Comparison of ENCODE assay signal across 8 mouse cellular contexts in genomic region chr12:54655292-54656038, GRCm38 (mm10). TPM values are rescaled to one million over a fixed set of nuclear protein-coding genes. Genes with fewer than 3 reads are reported as not detected.
A peak's percentile ranks its signal among the peaks of the same experiment; 100 is the strongest.
DNase-seq lines count a peak whose midpoint lies in the region; ATAC-seq and TF ChIP-seq lines count a peak whose summit lies in the region.

No protein-coding gene starts in this region.

- TF ChIP-seq POLR2A in olfactory bulb, adult 2 months (IDR thresholded peaks at IDR 0.05; ENCODE audit: insufficient read depth, low read depth, low read length) = no peak

- peak; percentile 36 for DNase-seq in heart, embryonic 10.5 days (ENCODE audit: low spot score)
- no peak for DNase-seq in heart, adult 9 months (ENCODE audit: low spot score in 2 of 2)
- peak; percentile 53 for DNase-seq in CD4-positive helper T cell, adult 2 months (ENCODE audit: low read depth, low spot score)
- no peak for DNase-seq in embryonic facial prominence, embryonic 10.5 days (ENCODE audit: low spot score)
- no peak for DNase-seq in limb, embryonic 10.5 days (ENCODE audit: low spot score)
- DNase-seq in spleen, postnatal 10 days (ENCODE audit: low spot score in 2 of 2) = no peak

- no peaks in the 10 kb centered on the region for H3K9me3 ChIP-seq in heart, embryonic 10.5 days
- H3K9me3 ChIP-seq in embryonic facial prominence, embryonic 10.5 days = no peaks in the 10 kb centered on the region
- no peaks in the 10 kb centered on the region for H3K9me3 ChIP-seq in limb, embryonic 10.5 days (replicated peaks)

- ATAC-seq in frontal cortex, adult (ENCODE audit: low TSS enrichment) = no peak

- TF ChIP-seq CTCF in olfactory bulb, adult 2 months (IDR thresholded peaks at IDR 0.05; ENCODE audit: insufficient read depth, low read depth, low read length) = no peak

- H3K27me3 ChIP-seq in heart, embryonic 10.5 days (ENCODE audit: insufficient read depth, poor library complexity, severe bottlenecking) = no peaks in the 10 kb centered on the region; the same call in 1 of the 2 replicates
- no peaks in the 10 kb centered on the region for H3K27me3 ChIP-seq in embryonic facial prominence, embryonic 10.5 days (replicated peaks; ENCODE audit: low read depth, poor library complexity, severe bottlenecking)
- no peaks in the 10 kb centered on the region for H3K27me3 ChIP-seq in limb, embryonic 10.5 days (ENCODE audit: low read depth, poor library complexity, severe bottlenecking)

- H3K4me1 ChIP-seq in heart, embryonic 10.5 days = peaks cover 27% of the 10 kb centered on the region
- peaks cover 33% of the 10 kb centered on the region for H3K4me1 ChIP-seq in embryonic facial prominence, embryonic 10.5 days
- H3K4me1 ChIP-seq in limb, embryonic 10.5 days = peaks cover 25% of the 10 kb centered on the region
- peaks cover 10% of the 10 kb centered on the region for H3K4me1 ChIP-seq in olfactory bulb, adult 2 months (ENCODE audit: control insufficient read depth, insufficient read depth, low read length)

- H3K27ac ChIP-seq in heart, embryonic 10.5 days = peak overlapping the region; percentile 94
- peak overlapping the region; percentile 95 for H3K27ac ChIP-seq in embryonic facial prominence, embryonic 10.5 days (replicated peaks)
- peak overlapping the region; percentile 91 for H3K27ac ChIP-seq in limb, embryonic 10.5 days
- H3K27ac ChIP-seq in olfactory bulb, adult 2 months (ENCODE audit: insufficient read depth, low read depth, low read length) = peak overlapping the region; percentile 91; the same call in 1 of the 2 replicates

- peaks cover 4% of the 10 kb centered on the region; the same call in 1 of the 2 replicates for H3K36me3 ChIP-seq in heart, embryonic 10.5 days
- peaks cover 8% of the 10 kb centered on the region for H3K36me3 ChIP-seq in embryonic facial prominence, embryonic 10.5 days (replicated peaks)
- H3K36me3 ChIP-seq in limb, embryonic 10.5 days = peaks cover 10% of the 10 kb centered on the region; the same call in 1 of the 2 replicates

- 30% methylated on average over 16 of the region's 16 CpGs for WGBS in heart, embryonic 10.5 days
- 38% methylated on average over 16 of the region's 16 CpGs for whole genome bisulfite sequencing in embryonic facial prominence, embryonic 10.5 days
- WGBS in limb, embryonic 10.5 days = 38% methylated on average over 16 of the region's 16 CpGs
- WGBS in olfactory bulb, adult 2 months = 6% methylated on average over 16 of the region's 16 CpGs

- H3K4me3 ChIP-seq in heart, embryonic 10.5 days = peak overlapping the region; percentile 81
- H3K4me3 ChIP-seq in embryonic facial prominence, embryonic 10.5 days = peak overlapping the region; percentile 74
- peak overlapping the region; percentile 63 for H3K4me3 ChIP-seq in limb, embryonic 10.5 days
- H3K4me3 ChIP-seq in olfactory bulb, adult 2 months (ENCODE audit: insufficient read depth, low read depth, low read length) = peak overlapping the region; percentile 94

RNA-seq across cellular contexts. Expression of gene Sptssa, which starts 0.9 kb away (rescaled TPM):
- 121 and 126 TPM in 2 replicates for polyA plus RNA-seq in heart, embryonic 10.5 days (2016; fragmentation: Nextera tagmentation; extraction: Ambion mirVana)
- 148 and 155 TPM in 2 replicates for polyA plus RNA-seq in embryonic facial prominence, embryonic 10.5 days (2016; fragmentation: Nextera tagmentation; extraction: Ambion mirVana)
- 130 and 143 TPM in 2 replicates for polyA plus RNA-seq in limb, embryonic 10.5 days (2016; fragmentation: Nextera tagmentation; extraction: Ambion mirVana)
- not detected in 2 replicates for polyA plus RNA-seq in olfactory bulb, adult 2 months (2012; ENCODE audit: insufficient read depth, insufficient read length, low replicate concordance, missing spikeins)

RNA-seq across cellular contexts. Expression of gene Eapp, which starts 40.2 kb away (rescaled TPM):
- polyA plus RNA-seq in heart, embryonic 10.5 days (2016; fragmentation: Nextera tagmentation; extraction: Ambion mirVana) = 44.7 and 52.1 TPM in 2 replicates
- polyA plus RNA-seq in embryonic facial prominence, embryonic 10.5 days (2016; fragmentation: Nextera tagmentation; extraction: Ambion mirVana) = 64.4 and 72.8 TPM in 2 replicates
- 62.7 and 69.8 TPM in 2 replicates for polyA plus RNA-seq in limb, embryonic 10.5 days (2016; fragmentation: Nextera tagmentation; extraction: Ambion mirVana)
- polyA plus RNA-seq in olfactory bulb, adult 2 months (2012; ENCODE audit: insufficient read depth, insufficient read length, low replicate concordance, missing spikeins) = 146 TPM in 1 of 2 replicates, not detected in the other

Comparison
In these comparisons a context has a peak if more than half of its experiments do, and no peak if none do; other contexts are left out.
1. DNase-seq: peak in heart, embryonic 10.5 days (single experiment) and CD4-positive helper T cell, adult 2 months (single experiment); none in heart, adult 9 months (0 of 2), embryonic facial prominence, embryonic 10.5 days (single experiment), limb, embryonic 10.5 days (single experiment) and spleen, postnatal 10 days (0 of 2).
2. RNA of gene Sptssa, which starts 0.9 kb away (polyA plus RNA-seq): 148 to 155 TPM in embryonic facial prominence, embryonic 10.5 days, 130 to 143 TPM in limb, embryonic 10.5 days and 121 to 126 TPM in heart, embryonic 10.5 days; not detected in olfactory bulb, adult 2 months; every median in the first group is over 100 times any median in the second.
3. Peak in every context shown above with its lines, with median percentiles within 50 percentile points of each other: H3K27ac ChIP-seq and H3K4me3 ChIP-seq.